Mouse (Mus musculus): ENCODE results near the gene Crim1.

DNA sequence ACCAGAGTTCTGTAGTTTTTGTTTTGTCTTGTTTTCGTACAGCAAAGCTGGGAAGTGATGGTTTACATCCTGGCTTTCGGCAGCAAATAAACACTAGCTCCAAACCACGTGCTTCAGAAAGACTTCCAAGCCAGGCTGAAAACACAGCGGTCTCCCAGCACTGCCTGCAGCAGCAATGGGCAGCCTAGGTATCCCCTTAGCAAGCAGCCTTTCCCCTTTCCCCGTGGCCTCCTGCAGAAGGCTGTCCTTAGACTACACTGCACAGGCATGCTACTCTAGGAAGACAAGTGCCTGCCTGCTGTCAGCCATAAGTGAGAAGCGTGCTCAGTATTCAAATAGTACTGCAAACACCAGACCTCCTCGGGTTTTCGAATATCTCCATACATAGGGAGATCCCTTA lies 176.5 kb downstream of the Crim1 start:
- TF ChIP-seq MAX (IDR thresholded peaks at IDR 0.05; ENCODE audit: low read depth), result no peak
- no peak for TF ChIP-seq MYOD1 (IDR thresholded peaks at IDR 0.05; ENCODE audit: control insufficient read depth in 1 of 3, insufficient read length in 2 of 3, low read depth in 2 of 3)
- no peak for TF ChIP-seq POLR2A (IDR thresholded peaks at IDR 0.05; ENCODE audit: insufficient read length, low read depth)
- TF ChIP-seq CEBPB (IDR thresholded peaks at IDR 0.05; ENCODE audit: insufficient read depth, poor library complexity, severe bottlenecking), result no peak
- TF ChIP-seq E2F4 (IDR thresholded peaks at IDR 0.05; ENCODE audit: insufficient read depth), result no peak
- TF ChIP-seq MYOG (IDR thresholded peaks at IDR 0.05; ENCODE audit: control insufficient read depth in 1 of 3, insufficient read depth in 1 of 3, insufficient read length in 2 of 3, low read depth in 2 of 3), result no peak
- TF ChIP-seq POLR2AphosphoS2 (IDR thresholded peaks at IDR 0.05; ENCODE audit: insufficient read length, low read depth), result no peak
- TF ChIP-seq TCF12 (IDR thresholded peaks at IDR 0.05; ENCODE audit: insufficient read depth, poor library complexity, severe bottlenecking), result no peak
- no peak for TF ChIP-seq SRF (IDR thresholded peaks at IDR 0.05; ENCODE audit: control insufficient read depth, insufficient read length, low read depth)
- no peak for TF ChIP-seq USF1 (IDR thresholded peaks at IDR 0.05; ENCODE audit: low read depth)
